Mouse (Mus musculus) erythroid progenitor cell, adult 5-6 weeks (primary cell): ENCODE data around the gene Ksr2. TPM values are rescaled to one million over a fixed set of nuclear protein-coding genes. Genes with fewer than 3 reads are reported as not detected.
"Not testable (repeated sequence)": the region's sequence is repeated elsewhere in the genome, so short reads cannot be mapped to it uniquely, and the experiment has no call there.

Experiments
- ATAC-seq: replicated peaks from 2 replicates; pipeline ENCODE4 v1.8.0; 2016; ENCODE audit warnings: moderate number of reproducible peaks, mild to moderate bottlenecking, moderate TSS enrichment, inconsistent platforms; ENCODE audit not compliant: poor library complexity, low FRiP score, severe bottlenecking
- total RNA-seq, 2 experiments: library from RNA; stranded (forward) in 1 of 2; stranded (reverse) in 1 of 2; fragments of 150-400 nt in 1 of 2; fragments of 186-747, 209-891 nt in 1 of 2; gene quantifications; 2 replicates each; pipeline versions ENCODE4 v1.2.3 to v1.2.4; 2015 to 2017; ENCODE audit warnings: low replicate concordance in 2 of 2

The Ksr2 gene
- total RNA-seq, 2 experiments from 2014 or later: under 0.01 TPM; not detected in 1

DNA sequence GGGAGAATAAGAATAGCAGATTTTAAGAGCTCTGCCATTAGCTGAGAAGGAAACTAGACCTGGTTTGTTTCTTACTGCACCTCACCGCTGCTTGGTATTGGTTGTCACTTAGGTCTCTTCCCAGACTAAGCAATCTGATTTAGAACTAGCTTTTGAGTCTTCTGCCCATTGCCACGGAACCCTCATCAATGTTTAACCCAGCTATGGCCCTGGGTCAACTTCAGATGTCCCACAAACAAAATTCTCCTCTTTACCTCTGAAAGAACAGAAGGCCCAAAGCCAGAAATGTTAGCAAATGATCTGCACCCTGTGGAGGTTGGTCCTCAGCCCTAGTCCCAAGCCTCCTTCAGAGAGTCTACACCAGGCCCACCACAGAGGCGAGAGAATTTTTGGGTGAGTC is 167.9 kb downstream of the Ksr2 start:
- no peak for ATAC-seq

DNA sequence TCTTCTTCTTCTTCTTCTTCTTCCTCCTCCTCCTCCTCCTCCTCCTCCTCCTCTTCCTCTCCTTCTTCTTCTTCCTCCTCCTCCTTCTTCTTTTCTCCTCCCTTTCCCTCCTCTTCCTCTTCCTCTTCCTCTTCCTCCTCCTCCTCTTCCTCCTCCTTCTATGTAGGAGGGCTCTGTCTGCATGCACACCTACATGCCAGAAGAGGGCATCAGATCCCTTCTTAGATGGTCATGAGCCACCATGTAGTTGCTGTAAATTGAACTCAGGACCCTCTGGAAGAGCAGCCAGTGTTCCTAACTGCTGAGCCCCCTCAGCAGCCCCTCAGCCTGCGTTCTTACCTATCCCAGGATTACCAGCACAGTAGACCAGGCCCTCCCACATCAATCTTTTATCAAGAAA is 170.6 kb downstream of the Ksr2 start:
- ATAC-seq: no peak

DNA sequence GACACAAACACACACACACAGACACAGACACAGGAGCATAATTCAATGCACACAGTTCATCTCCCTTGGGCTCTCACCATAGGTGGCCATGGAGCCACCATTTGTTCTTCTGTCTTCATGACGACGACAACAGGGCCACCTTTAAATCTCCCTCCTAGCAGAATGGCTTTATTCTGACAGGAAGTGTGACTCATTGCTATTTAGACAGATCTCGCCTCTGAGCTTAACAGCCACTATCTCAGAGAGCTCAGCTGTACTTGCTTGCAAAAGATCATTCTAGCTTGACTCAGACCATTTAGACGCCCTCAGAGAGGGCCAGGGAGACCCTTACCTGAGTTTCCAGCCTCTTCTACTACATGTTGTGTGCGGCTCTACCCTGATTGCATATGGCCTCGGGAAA is 175.5 kb downstream of the Ksr2 start:
- ATAC-seq: no peak

DNA sequence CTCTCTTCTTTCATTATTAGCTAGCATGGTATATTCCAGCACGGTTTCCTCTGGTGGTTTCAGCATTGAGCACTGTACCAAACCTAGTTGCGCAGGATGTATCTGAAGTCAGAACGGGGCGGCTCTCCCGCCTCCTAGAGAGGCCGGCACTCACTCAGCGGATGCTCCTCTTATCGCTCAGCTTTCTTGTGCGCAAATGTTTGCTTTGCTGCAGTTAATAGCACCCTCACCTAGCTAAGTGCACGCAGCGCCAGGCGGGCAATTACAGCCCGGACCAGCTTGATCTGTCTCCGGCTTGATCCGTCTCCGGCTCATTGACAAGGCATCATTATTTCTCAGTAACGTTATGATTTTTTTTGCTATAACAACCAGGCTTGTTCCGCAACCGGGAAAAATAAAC is 179.5 kb downstream of the Ksr2 start:
- ATAC-seq: no peak

DNA sequence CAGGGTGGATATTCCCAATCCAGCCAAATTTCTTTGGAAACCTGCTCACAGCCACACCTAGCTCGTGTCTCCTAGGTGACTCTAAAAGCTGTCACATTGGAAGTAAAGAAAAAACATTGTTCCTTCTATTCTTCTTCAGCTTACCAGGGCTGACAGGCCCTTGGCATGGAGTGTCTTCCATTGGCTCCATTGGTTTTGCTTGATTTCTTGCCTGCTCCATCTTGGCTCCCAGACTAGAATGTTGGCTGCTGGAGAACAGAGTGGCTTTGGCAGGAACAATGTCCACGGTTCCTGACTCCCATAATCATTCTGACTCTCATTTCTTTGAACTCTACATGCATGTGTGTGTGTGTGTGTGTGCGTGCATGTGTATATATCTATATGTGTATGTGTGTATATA is 183.0 kb downstream of the Ksr2 start:
- ATAC-seq: no peak

DNA sequence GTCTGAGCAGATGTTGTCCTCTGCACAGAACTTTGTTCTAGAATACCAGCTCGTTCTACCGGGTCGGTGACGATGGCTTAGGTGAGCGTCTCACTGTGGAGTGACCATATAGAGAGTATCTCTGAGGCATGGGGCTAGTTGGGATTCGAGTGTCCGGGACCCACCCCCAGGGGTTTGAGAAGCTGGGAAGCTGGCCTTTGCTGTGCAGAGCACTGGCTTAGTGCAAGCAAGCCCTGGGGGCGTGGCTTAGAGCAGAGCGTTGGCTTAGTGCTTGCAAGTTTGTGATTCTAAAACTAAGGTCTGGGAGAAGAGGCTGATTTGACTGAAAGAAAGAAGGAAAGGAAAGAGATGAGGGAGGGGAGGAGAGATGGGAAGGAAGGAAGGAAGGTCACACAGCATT is 188.2 kb downstream of the Ksr2 start:
- ATAC-seq: no peak

DNA sequence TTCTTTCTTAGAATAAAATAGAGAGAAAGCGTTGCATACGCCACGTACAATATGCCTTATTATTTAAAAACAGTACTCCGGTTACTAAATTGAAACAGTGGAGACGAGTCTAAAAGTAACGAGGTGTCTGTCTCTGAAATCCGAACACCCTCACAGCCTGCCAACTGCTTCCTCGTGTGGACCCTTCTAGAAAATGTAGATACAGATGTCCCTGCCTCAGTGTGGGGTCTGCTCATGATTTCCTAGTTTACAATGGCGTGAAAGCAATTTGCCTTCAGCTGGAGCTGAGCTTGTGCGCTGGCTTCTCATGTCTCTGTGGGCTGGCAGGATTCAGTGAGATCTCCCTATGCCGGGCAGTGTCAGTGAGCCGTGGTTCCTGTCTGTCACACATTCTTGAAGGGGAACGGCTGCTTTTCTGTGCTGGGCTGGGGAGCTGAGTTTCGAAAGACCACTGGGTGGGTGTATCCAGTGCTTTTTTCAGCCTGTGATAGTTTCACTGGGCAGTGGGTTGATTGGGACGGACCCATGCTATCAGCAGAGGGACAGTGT is 194.0 kb downstream of the Ksr2 start:
- ATAC-seq: no peak

DNA sequence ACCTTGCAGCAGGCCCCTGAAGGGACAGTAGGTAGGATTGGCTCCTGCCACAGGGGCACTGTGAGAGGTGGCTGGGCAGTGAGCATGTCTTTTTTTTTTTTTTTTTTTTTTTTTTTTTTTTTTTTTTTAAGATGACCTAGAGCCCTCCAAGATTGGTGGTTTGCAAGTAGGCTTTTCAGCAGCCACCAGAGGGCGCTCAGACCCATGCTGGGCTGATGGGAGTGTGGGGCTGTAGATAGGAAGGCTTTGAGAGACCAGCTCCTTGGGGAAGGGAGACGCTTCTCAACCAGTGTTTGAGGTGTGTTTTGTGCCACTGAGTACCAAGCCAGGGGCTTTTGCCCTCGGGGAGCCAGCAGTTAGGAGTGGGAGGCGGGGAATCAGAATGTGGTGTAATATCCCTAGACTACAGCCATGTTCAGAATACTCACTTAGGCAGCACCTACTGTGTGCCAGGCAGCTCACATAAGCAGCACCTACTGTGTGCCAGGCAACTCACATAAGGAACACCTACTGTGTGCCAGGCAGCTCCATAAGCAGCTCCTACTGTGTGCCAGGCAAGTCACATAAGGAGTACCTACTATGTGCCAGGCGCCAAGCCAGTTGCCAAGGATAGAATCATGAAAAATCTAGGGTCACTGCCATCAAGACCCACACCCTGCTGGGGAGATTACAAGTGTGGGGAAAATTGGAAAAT is 200.7 kb downstream of the Ksr2 start:
- no peak for ATAC-seq

DNA sequence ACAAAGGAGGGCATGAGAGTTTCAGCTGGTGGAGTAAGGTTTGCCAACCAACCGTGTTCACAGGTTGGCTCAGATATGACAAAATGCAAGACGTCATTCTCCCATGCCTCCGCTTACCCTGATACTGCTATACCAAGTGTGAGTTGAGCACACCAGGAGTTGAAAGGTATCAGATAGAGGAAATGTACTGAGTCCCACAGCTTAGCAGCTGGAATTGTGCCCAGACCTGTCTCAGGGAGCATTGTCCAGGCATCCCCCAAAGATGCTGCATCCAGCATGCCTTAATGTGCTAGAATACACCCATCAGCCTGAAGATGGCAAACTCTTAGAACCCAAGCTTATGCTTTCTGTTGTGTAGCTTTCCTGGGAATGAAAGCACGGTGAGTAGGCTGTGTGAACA is 206.5 kb downstream of the Ksr2 start:
- ATAC-seq: no peak

DNA sequence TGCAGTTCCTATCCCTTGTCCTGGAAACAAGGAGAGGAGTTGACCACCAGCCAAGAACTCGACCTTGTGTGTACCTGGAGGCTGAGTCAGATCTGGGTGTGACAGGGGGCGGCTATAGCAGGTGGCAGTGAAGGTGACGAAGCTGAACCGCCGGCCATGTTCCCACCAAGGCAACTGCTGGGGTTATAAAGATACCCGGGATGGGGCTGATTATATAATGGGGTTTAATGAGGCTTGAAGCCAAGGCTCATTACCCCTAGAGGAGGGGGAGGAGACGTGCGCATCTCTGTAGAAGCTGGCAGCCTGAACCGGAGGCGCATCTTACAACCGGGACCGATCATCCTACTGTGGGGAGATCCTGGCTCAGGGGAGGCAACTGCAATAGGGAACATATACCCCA is 208.4 kb downstream of the Ksr2 start:
- ATAC-seq: no peak

DNA sequence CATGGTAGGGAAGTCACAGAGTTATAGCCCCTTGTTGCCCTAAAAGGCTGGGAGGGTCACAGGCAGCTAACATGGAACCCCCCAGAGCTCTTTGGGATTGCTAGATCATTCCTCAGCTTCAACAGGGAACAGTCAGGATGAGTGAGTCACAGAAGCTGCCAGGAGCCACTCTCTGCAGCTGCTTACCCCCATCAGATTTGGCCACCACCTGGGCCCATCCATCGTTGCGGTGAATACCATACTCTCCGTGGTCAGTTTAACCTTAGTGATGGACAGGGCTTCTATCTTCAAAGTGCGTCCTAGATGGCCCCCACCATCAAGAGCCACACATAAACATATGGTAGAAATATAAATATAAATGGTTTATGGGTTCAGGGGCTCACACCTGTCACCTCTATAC is 209.4 kb downstream of the Ksr2 start:
- ATAC-seq: not testable (repeated sequence)

DNA sequence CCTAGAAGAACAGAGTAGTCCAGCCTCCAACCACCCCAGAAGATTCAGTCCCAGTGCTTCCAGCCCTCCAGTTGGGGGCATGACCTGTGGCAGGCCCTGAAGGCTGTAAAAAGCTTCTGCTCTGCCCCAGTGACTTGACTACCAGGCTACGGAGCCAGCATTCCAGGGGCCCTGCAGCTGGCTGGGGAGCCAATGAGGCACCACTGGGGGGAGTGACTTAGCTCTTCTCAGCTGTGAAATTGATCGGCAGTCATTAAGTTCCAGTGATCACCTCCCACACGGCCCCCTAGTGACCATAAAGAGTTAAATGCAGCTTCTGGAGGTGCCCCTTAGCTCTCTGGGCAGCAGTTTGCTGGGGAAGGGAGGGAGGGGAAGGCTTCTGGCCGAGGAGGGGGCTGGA is 213.1 kb downstream of the Ksr2 start:
- ATAC-seq: no peak

DNA sequence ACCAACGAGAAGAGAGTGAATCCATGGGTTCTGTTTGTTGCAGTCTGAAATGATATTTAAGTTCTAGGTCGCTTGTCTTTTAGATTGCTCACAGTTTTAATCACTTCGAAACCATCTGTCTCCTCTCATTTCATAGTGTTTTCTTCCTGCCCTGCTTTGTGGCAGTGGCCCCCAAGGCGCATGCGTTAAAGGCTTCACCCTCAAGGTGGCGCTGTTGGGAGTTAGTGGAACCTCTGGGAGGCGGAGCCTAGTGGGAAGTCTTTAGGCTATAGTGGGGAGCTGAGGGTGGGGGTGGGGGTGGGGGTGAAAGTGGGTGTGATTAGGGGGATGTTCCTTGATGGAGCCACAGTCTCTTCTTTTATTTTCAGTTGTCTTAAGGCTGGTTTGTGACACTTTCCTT is 214.6 kb downstream of the Ksr2 start:
- ATAC-seq: no peak

DNA sequence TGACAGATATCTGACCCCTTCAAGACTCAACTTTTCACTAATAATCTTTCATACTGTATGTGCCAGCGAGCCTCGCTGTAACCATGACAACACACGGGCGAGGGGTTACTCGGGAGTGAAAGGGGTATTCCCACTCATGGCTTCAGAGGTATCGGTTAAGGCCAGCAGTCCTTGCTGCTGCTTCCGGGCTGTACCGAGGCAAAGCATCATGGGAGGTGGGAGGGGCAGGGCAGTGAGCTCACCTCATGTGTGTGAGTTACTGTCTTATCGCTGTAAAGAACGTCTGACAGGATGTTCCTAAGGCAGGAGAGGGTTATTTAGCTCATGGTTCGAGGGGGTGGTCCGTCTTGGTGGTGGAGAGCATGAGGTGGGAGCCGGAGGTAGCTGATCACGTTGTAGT is 215.8 kb downstream of the Ksr2 start:
- no peak for ATAC-seq

DNA sequence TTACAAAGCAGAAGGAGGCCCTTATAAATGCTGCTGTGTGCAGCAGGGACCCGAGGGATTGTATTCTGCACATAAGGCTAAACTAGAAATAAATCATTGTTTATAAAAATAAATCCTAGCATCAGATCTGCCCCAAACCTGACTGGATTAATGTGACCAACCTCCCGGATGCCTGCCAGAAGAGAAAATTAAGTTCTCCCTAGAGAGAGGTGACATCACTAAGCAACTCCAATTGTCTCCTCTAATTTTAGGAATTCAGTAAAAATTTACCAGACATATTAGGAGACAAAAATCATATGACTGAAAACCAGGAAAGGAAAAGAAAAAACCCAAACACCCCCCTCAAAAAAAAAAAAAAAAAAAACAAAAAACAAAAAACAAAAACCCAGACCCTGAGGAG is 221.4 kb downstream of the Ksr2 start:
- no peak for ATAC-seq

DNA sequence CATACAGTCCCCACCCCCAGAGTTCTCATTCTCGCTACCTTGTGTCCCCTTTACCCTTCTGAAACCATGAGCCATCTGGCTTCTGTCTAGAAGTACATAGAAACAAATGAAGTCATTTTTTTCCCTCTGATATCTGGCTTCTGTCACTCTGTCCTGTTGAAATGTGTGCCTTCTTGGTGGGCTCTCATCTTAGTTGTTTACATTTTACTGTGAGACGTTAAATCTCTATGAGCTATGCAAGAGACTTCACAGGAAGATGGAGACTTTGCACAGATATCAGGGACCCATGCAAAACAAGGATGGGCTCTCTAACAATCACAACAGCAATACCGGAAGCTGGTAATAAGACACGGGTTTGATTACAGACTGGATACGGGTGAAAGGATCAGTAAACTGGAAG is 222.0 kb downstream of the Ksr2 start:
- ATAC-seq: no peak

DNA sequence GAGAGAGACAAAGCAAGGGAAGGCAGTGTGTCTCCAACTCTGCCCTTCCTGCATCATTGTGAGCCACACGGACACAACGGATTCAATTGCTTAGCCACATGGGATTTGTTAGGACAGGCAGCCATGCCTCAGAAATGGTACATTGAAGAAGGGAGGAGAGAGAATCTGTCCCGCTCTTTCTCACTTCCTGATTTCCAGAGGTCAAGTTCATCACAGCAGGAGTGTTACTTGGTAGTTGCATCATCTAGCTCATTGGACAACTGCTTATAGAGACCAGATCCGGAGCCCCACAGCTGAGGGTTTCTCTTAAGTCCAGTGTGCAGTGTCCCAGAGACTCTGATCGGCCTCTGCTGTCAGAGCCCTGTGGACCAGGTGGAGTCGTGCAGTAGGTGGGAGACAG is 227.8 kb downstream of the Ksr2 start:
- no peak for ATAC-seq

DNA sequence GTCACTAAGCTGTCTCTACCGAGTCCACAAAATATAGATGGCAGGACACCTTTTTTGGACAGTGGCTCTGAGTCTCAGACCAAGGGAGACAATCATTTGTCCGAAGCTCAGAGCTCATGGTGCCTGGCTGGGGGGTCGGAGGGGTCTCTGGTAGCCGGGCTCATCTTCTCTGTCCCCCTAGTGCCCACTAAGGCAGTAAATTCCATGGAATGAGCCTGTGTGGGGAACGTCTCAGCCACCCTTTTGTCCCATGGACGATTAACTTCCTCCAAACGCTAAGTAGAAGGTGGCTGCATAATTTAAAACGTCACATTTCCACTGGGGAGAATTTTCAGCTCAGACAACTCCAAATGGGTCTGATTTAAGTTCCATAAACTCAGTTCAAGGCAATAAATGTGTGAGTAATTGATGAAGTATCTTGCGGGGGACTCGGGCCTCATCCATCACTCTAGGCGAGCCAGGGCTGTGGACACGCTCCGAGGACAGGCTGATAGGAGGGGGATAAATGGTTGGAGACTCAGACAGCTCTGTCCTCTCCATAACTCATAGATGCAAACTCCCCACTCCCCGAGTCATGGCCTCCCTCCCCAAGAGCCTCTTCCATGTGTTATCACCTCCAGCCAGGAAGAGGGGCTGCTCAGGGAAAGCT is 237.6 kb downstream of the Ksr2 start:
- no peak for ATAC-seq

DNA sequence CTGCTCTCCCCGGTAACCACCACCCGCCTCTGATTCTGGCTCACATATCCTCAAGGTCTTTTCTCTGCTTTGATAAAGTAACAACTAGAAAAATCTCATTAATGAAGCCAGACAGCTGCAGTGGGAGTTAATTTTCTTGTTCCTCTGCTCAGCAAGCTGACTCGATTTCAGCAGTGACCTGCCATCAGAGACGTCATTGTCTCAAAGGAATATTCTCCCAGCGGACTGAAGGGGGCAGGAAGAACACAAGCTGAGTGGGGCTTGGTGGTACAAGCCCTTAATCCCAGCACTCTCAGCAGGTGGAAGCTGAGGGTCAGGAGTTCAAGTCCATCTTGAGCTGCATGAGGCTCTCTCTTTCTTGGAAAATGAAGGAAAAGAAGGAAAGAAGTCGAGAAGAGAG is 244.8 kb downstream of the Ksr2 start:
- no peak for ATAC-seq

DNA sequence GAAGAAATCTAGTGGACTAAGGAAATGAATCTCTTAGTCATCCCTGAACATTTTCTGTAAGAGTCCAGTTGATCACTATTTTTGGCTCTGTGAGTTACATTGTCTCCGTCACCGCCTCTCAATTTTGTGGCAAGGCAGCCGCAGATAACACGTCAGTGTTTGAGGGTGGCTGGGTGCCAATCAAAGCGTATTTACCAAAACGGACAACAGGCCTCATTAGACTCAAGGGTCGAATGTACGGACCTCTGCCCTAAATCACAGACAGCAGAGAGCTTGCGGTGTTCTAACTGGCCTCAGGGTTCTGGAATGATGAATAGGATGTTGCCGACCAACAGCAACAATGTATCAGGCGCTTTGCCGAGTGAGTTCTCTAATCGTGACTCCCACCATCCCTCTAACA is 245.8 kb downstream of the Ksr2 start:
- ATAC-seq: no peak

DNA sequence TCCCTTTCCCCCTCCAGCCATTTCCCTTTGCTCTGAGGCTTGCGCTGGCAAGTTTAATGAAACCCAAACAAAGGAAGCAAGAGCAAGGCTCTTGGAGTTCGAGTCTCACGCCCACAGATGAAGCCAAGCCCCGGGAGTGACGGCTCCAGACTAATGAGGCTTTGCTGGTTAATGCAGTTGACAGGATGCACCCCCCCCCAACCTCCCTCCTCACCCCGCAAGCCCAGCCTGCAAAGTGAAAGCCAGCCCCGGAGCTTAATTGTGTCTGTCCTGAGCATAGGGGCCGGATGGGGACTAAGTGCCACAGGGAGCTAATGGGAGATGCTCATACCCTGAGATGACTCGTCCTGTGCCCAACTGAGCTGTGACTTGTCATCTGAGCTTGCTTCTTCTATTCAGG is 251.4 kb downstream of the Ksr2 start:
- ATAC-seq: no peak

DNA sequence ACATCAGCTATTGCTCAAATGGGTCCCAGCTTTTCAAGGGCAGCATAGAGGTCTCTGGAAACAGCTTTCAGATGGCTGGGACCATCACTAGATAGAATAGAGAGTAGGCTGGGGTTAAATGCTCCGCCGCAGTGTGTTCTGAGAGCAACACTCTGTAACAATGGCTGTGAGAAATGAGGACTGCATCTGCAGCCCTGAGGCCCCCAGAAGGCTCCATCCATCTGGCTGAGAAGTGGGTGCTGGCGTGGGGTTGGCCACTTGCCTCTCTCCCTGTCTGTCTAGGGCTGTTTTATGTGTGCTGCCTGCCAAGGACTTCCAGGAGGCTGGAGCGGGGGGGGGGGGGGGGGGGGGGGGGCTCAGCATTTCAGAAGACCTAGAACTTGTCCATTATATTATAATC is 253.5 kb downstream of the Ksr2 start:
- no peak for ATAC-seq
